Mouse (Mus musculus): Measurements from ENCODE around the gene Rfx2.

DNA sequence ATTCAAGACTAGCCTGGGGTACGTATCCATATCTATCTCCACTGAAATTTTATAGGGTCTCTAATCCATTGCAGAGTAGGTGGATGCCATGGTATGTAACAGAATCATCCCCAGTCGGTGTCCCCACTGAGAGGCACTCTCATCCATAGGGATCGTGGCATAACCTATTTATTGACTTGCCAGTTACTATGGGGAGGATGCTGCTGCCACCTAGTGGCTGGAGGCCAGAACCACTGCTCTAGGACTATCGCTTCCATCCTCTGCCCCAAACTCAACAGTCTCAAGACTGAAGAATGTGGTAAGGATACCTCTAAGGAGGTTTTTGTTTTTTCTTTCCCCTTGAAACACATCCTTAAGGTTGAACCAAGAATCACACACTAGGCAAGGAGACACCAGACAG, 27.4 kb upstream of the Rfx2 start:
- no peak for TF ChIP-seq POLR2A (IDR thresholded peaks at IDR 0.05; ENCODE audit: insufficient read length, low read depth)
- TF ChIP-seq MAX (IDR thresholded peaks at IDR 0.05; ENCODE audit: low read depth) = no peak
- TF ChIP-seq E2F4 (IDR thresholded peaks at IDR 0.05; ENCODE audit: insufficient read depth) = no peak
- no peak for TF ChIP-seq POLR2AphosphoS2 (IDR thresholded peaks at IDR 0.05; ENCODE audit: insufficient read length, low read depth)
- TF ChIP-seq MYOG (IDR thresholded peaks at IDR 0.05; ENCODE audit: control insufficient read depth in 1 of 3, insufficient read depth in 1 of 3, insufficient read length in 2 of 3, low read depth in 2 of 3) = no peak
- no peak for TF ChIP-seq USF1 (IDR thresholded peaks at IDR 0.05; ENCODE audit: low read depth)

Measured in myocyte (in vitro differentiated cells).